Mouse (Mus musculus): ENCODE data around the gene Eif2ak2.

DNA sequence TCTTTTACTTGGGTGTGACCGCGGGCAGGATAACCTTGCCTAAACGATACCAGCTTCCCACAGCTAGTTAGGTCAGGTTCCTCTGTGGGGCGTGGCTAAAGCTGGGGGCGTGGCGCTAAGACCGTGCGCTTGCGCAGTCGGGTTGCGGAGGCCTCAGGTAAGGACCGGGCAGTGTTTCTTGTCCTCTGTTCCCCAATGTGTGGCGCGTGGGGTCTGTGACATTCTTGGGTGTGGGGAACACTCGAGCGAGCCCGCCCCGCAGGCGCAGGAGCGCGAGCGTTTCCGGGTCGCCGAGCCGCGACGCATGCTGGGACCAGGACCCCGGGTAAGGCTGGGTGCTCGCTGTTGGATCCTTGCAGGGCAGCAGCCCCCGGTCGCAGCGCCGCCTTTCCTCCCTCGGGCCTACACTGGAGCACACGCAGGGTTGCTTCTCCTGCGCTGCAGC, 34.0 kb upstream of the Eif2ak2 start, which contains the start of gene Cebpzos:
- TF ChIP-seq GATA1 (IDR thresholded peaks at IDR 0.05; ENCODE audit: borderline replicate concordance, low read length), result no peak
- TF ChIP-seq FLI1 (IDR thresholded peaks at IDR 0.05; ENCODE audit: low read length), result no peak

All from megakaryocyte, embryonic 14.5 days (primary cell).